Mouse (Mus musculus) liver, adult 2 months (tissue): ENCODE measurements around the gene Kpna7.

Source experiments
- CTCF ChIP-seq: fragments of 200-500 bp; IDR thresholded peaks from 2 replicates; pipeline ENCODE4 v1.5.1; 2011; ENCODE audit warnings: low read depth, low read length, control low read depth
- POLR2A ChIP-seq: fragments of 200-500 bp; IDR thresholded peaks from 2 replicates; pipeline ENCODE4 v1.6.1; 2011; ENCODE audit warnings: low read length, control low read depth; ENCODE audit not compliant: insufficient read depth; ENCODE audit errors: extremely low read depth

DNA sequence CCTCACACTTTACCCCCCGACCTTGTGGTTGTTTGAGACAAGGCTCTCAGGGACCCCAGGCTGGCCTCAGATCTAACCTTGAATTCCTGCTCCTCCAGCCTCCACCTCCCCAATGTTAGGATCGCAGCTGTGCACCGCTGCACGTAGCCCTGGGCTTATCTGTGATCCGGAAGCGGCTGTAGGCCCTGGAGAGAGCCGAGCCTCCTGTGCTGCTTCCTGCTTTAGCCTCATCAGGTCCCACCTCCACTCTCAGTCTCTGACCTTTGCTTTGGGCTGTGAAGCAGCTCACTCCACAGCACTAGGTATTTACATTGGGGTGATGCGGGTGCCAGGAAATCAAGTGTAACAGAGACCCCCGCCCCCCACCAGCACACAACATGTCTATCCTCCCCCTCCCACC is 79.3 kb downstream of the Kpna7 start:
- TF ChIP-seq CTCF = no peak
- TF ChIP-seq POLR2A = no peak
